Mouse (Mus musculus) brain, adult 10 weeks (tissue): ENCODE measurements around the gene Zwilch. TPM values are rescaled to one million over a fixed set of nuclear protein-coding genes. Genes with fewer than 3 reads are reported as not detected.

Experiments
- polyA plus RNA-seq: library from polyadenylated mRNA; stranded (reverse); fragments of 350-450 nt; fragmentation: Illumina TruSeq; extraction: RNeasy Lipid Tissue Mini Kit (QIAGEN cat#74804); gene quantifications from one replicate; pipeline ENCODE4 v1.2.3, GENCODE M21; 2015; ENCODE audit warnings: low read depth, low replicate concordance

Zwilch gene
- polyA plus RNA-seq = 2.6 TPM

DNA sequence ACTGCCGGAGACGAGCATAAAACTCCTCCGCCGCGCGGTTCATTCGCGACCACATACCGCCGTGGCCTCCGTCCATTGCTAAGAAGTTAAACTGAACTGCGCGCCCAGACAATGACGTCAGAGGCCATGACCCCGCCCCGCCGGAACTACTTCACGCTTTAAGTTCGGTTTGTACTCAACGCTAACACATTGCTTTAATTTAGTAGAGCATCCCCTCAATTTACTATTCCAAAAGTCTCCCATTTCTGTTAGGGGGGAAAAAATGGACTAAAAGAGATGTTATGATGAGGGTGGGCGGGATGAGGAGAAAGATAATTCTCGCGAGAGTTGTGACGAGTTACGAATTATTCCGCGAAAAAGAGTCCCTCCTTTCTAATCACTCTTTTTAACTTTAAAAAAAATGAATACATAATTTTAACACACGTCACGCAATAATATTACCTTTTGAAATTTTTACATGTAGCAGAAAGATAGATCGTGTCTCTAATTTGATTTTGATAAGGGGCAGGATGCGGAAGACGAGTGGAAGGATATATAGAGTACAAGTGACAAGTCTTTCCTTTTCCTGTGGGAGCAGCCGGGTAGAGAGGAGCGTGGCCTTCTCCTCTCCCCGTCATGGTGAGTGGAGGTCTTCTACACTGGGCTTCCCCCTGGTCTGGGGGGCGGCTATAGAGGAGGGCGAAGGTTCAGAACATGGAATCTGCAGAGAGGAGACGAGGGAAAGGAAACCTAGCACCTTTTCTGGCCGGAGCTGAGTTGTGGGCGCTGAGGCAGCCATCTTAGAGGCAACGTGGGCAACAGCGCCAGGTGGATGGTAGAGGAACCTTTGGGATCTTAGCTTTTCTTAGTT is at the start of gene Zwilch, which contains the start of gene Rpl4:
Gene Zwilch (minus strand): TSS at position 289 of the 850 bp plus-strand sequence.
Gene Rpl4 (plus strand): TSS at position 560 of the 850 bp plus-strand sequence.

GRCm38 (mm10) chr9:64178974-64179646 is 6.2 kb upstream of the Zwilch start, which contains the start of gene Snapc5:
TSS of gene Snapc5 (plus strand) at chr9:64179274.

GRCm38 (mm10) chr9:64116876-64117275 is 56.0 kb downstream of the Zwilch start, which contains the start of gene Lctl:
TSS of gene Lctl (plus strand) at chr9:64117147.

Other genes starting within 250 kb of the Zwilch start
- 1.1 TPM for gene Smad6, start 151.0 kb downstream of the Zwilch start, polyA plus RNA-seq
- 0.34 TPM for gene Lctl, start 56.0 kb downstream of the Zwilch start, polyA plus RNA-seq
- gene Rpl4, start 271 bp upstream of the Zwilch start, polyA plus RNA-seq = 706 TPM
- 40.8 TPM for gene Snapc5, start 6.2 kb upstream of the Zwilch start, polyA plus RNA-seq
- not detected for gene Uchl4, start 62.1 kb upstream of the Zwilch start, polyA plus RNA-seq
- gene Map2k1, start 80.5 kb upstream of the Zwilch start, polyA plus RNA-seq = 248 TPM
- 47.7 TPM for gene Tipin, start 108.5 kb upstream of the Zwilch start, polyA plus RNA-seq
- gene Dis3l, start 168.2 kb upstream of the Zwilch start, polyA plus RNA-seq = 24.5 TPM
- 6.8 TPM for gene Megf11, start 212.5 kb upstream of the Zwilch start, polyA plus RNA-seq